Mouse (Mus musculus) adrenal gland, postnatal 36 days (tissue): ENCODE measurements around the gene Plcd1. TPM values are rescaled to one million over a fixed set of nuclear protein-coding genes. Genes with fewer than 3 reads are reported as not detected.

Experiments used
- DNase-seq, 2 experiments: peaks; one replicate each; pipeline ENCODE4 v3.0.0; 2021; ENCODE audit warnings: mixed read lengths in 1 of 2
- total RNA-seq, 2 experiments: library from RNA; stranded (reverse); gene quantifications; 2 replicates each; pipeline ENCODE4 v1.2.3; 2021

The Plcd1 gene
- total RNA-seq, 2 experiments from 2014 or later: 8.0 to 9.6 TPM

DNA sequence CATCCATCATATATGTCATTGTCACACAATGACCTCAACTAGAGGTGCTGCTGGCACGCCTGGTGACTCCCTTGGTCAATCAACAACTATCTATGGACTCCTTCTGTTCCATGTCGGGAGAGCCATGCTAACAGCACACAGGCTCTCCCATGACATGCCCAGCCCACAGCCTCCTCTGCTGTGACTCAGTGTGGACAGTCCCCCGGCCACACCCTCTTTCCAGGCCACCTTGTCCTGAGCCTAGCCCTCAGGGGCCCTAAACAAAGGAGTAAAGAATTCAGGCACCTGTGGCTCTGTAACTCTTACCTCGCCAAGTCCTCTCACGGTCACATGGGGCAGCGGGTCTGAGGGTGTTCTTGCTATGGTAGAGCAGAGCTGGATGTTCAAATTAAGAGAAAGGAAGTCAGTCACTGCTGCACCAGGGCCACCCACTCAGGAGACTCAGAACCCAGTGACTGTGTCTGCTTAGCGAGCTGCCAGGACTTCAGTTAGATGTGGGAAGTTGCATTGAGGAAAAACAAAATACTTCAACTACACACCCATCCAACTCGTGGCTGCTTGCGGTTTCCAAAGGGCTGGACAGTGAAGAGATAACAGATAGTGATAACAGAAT is 39.2 kb downstream of the Plcd1 start:
- DNase-seq: no peak

DNA sequence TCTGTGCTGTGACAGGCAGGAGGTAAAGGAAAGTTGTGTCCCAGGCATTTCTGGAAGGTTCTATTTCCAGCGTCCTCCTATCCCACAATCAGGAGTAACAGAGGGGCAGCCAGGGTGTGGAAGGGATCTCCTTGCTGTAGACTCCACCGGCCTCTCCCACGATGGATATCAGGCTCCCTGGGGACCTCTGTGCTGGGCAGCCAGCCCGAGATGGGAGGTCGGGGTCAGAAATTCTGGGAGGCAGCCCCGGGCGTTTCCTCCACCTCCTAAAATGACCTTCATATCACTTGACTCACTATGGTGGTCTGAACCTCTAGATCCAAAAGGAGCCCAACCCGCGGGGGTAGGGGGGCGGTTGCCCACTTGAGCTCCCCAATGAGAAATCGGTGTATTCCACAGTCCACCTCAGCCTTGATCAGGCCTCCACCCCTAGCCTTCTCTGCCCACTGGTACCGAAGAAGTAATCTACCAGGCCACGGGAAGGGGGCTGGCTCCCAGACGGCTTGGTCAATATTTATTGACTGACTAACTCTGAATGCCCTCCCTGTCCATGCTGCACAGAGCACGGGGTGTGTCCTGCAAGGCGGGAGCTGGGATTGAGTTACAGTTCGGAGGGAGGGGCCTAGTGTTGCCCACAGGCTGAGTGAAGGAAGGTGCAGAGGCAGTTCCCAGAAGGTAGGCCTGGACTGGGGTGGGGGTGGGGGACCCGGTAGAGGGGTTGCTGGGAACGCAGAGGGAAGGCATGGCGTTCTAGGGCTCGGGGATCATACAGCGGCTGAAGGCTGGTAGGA is 41.0 kb downstream of the Plcd1 start, which contains the start of gene Vill:
Gene Vill (plus strand): TSS at position 625 of the 791 bp plus-strand sequence.
- peak; percentile 53 to 54 for DNase-seq

DNA sequence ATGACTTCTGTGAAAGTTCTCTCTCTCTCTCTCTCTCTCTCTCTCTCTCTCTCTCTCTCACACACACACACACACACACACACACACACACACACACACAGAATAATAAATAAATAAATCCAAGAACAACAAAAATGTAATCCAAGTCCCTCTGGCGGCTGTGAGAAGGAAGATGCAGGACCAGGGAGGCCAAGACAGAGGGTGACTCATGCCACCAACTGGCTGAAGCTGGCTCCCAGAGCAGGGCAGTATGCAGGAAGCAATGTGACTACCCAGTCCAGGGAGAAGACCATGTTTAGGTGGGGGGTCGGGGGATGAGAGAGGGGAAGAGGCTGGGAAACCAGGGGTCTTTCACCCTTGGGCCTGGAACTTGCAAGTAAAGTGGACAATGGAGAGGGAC is 42.1 kb downstream of the Plcd1 start:
- peak; percentile 44 to 49 for DNase-seq

DNA sequence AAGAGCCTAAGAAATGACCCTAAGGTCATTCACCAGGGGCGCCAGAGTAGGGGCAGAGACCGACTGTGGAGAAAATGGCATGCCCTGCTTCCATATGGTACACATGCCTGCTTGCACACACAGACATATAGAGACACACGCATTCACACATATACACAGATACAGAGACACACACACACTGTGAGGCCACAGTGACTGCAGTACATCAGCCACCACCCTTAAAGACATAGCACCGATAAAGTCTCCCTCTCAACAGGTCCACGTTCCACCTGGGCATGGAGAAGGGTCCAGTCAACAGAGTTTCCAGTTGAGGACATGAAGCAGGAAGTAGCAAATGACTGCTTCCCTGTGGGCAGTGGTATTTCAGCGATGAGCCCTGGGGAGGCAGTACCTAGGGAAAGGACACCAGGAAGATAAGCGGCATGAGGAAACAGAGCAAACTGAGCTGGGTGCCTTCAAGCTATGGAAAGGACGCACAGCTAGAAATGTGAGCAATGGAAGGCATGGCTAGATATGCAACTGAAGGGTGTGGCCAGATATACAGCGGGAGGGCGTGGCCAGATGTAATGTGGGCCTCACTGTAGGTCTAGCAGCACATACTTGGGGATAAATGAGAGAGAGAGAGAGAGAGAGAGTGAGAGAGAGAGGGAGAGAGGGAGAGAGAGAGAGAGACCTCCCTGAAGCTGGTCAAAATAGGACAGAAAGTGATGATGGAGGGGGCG is 45.0 kb downstream of the Plcd1 start:
- DNase-seq: no peak

DNA sequence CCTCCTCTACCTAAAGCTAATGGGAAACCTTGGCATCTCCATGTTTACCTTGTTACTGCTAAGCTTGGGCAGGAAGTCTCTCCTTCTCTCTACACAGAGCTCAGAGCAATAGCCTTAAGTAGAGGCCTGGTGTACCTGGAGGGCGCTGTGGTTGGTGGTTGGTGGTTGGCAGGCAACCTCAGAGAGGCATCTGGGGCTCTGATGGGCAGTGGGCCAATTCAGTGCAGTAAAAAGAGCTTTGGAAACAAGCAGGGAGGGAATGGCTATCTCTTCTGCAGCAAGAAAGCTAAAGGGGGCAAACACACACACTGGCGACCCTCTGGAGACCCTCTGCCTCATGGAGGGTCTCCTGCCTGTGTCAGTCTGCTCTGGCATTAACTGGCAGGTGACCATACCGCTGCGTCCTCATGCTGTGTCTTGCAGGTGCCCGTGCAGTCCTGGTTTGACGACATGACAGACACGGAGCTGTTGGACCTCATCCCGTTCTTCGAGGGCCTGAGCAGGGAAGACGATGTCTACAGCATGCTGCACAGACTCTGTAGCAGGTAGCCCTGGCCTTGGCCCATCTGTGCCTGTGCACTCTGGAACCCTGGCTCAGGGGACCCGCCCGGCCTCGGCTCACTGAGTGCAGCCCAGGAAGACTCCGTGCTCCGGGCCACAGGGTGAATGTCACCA is 53.1 kb downstream of the Plcd1 start:
- DNase-seq: no peak

DNA sequence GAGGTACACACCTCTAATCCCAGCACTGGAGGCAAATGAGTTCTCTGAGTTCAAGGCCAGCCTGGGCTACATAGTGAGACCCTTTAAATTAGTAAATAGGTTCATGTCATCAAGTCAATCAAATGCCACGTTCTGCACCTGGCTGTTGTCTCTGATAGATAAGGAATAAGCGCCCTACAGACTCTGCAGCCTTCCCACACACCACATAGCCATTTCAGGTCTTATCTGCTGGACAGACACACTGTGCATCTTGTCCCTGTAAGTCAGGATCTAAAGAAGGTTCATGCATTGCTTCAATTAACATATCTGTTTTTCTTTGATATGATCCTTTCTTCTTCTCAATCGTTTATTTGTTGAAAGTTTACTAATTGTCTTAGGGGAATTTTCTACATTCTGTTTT is 54.7 kb downstream of the Plcd1 start:
- DNase-seq: no peak

DNA sequence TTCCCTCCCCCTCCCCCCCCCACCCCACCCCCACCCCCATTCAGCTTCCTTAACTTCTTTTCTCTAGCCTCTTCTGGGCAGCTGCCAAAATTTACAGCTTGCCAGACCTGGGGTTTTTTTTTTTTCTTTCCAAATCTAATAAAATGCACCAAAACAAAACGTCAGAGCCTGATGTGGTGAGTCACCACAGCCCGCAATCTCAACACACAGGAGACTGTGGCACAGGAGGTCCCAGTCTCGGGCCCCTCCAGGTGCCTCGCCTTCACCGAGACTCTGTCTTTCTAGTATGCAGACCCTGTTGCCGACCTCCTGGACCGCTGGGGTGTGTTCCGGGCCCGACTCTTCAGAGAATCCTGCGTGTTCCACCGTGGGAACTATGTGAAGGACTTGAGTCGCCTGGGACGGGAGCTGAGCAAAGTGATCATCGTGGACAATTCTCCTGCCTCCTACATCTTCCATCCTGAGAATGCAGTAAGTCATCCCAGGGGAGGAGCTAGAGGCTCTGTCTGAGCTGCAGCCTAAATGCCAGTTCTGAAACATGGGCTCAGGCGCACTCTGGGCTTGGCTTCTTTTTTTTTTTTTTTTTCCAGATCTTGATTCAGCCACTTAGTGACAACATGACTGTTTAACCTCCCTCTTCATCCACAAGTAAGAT is 56.1 kb downstream of the Plcd1 start:
- peak; percentile 12 to 32 for DNase-seq

DNA sequence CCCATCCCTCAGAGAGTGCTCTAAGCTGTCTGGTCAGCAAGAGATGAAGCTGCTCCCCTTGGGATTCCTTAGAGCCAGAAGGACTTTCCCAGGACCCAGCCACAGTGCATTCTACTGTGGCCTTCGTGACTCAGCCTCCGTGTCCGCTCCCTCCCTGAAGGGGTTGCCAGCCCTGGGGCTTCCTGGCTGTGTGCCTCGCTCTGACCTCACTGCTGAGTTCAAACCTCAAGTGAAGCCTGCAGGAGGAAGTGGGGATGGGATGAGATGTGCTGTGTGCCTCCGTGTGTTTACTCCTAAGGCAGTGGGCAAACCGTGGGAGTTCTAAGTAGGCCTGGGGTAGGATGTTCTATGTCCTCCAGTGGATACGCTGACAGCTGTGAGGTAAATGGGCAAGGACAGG is 57.5 kb downstream of the Plcd1 start:
- DNase-seq: peak; percentile 88 to 93

DNA sequence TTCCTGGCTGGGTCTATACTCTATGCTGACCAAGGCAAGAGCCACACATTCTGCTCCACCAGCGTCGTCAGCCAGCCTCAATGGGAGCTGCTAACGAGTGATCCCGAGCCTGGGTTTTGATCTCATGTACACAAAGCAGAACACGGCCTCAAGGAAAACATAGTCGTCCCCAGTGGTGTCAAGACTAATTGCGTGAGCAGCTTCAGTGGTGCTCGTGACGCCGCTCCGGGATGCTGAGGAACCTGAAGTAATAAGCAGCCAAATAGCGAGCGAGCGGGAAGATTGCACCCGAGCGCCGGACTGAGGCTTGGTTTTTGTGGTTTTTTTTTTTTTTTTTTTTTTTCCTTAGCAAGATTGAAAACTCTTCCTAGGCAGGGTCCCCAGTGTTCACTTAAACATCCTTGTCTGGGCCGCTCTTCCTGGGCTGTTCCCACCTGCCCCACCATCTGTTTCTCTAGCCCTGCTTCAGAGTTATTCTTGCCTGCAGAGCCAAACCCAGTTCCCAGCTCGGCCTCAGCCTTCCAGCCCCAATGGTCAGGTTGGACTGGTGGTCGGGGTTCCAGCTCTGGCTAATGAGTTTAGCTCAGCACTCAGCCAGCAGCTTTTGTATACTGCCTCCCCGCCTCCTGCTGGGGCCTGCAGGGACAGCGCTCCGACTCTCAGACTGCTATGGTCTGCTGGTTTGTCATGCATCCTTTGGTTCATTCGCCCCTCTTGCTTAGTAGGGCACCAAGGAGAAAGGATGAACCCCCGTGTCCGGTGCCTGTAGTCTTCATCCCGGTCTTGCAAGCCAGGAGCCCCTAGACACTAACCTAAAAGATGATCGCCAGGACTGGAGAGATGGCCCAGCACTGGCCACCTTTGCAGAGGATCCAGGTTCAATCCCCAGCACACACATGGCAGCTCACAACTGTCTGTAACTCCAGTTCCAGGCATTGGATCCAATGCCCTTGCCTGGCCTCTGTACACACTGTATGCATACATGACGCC is 58.3 kb downstream of the Plcd1 start:
- no peak for DNase-seq

DNA sequence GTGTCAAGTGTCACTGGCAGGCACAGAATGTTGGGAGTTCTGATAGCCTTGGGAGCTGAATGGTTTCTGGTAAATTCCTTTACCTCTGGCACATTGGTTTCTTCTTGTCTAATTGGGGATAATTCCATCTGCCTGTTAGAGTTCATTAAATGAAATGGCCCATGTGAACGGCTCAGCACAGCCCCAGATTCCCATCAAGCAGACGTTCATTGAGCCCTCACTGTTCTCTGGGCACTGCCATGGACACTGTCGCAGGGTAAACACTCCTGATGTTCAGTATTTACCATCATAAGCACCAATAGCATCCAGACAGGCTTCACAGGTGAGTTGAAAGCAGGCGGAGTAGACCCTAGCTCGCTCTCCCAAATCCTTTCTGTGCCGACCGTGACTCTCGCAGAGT is 59.2 kb downstream of the Plcd1 start:
- no peak for DNase-seq

DNA sequence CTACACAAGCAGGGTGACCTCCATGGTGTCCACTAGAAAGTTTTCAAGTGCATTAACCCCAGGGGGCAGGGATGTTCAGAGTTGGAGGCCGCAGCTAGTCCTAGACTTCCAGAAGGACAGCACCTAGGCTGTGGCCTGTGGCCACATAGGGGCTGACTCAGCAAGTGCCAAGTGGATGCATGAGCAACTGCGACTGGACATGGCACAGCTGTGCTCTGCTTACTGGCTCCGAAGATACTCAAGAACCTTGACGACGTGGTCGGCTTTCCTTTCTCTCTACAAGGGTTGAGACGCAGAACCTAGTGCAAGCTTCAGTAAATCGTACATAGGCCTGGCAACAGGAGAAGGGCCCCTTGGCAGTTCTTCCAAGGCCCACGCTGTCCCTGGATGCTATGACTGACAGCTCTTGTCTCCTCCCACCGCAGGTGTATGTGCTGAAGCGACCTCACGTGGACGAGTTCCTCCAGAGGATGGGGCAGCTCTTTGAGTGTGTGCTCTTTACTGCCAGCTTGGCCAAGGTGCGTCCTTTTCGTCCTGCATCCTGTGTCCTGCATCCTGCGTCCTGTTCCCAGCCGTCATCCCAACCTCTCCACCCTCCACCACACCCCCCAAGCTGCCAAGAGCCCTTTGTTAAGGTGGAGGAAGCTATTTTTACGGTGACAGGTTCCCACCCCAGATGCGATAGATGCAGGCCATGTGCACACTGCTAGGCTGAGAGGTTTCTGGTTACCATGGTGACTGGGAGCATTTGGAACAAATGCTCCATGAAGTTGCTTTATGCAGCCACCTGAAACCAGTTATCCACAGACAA is 60.0 kb downstream of the Plcd1 start:
- peak in 1 of 2 experiments; percentile 17 for DNase-seq

DNA sequence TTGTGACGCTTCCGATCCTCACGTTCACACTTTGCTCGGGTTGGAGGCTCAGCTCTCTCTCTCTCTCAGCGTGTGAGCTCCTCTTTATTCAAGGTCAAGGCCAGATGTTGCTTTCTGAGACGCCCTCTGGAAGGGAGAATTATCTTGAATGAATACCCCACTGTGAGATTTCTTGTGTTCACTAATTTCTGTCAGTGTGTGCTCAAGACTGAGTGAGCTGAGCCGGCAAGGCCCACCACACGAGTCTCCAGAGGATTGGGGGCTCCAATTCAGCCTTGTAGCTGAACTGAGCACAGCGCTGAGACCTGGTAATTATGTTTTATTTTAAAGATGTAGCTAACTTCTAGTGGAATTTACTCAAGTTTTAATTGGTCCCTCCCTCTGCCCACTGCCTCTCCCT is 60.8 kb downstream of the Plcd1 start:
- no peak for DNase-seq

DNA sequence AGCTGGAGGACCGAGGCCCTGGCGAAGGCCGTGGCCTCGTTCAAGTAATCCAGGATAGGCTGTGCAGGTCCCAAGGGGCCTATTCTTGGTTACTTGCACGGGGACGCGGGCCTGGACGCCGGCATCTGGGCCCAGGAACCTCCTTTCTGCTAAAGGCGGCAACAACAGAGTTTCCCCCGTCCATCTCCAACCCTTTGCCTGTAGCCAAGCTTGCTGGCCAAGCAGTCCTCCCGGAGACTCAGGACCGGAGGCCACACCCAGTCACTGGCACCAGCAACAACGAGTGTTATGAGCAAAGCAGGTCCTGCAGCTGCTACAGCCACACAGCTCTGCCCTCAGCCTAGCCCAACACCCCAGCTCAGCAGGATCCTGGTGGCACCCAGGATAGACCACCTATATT is 61.5 kb downstream of the Plcd1 start:
- peak; percentile 36 to 69 for DNase-seq

DNA sequence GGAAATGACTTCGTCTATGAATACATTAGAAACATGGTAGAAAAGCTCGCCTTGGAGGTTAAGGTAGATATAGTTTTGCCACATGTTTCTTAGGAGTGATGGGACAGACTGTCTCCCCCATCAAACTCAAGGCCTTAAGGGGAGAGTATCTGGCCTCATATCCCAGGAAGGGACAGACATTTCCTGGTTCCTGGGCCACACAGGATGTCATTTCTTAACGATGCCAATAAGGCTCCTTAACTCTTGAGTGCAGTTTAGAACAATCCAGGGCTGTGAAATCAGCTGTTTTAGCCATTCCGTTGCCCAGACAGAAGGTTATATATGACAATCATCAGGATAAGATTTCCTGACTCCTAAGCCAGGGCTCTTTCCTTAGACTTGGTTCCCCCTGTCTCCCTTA is 62.3 kb downstream of the Plcd1 start:
- no peak for DNase-seq

DNA sequence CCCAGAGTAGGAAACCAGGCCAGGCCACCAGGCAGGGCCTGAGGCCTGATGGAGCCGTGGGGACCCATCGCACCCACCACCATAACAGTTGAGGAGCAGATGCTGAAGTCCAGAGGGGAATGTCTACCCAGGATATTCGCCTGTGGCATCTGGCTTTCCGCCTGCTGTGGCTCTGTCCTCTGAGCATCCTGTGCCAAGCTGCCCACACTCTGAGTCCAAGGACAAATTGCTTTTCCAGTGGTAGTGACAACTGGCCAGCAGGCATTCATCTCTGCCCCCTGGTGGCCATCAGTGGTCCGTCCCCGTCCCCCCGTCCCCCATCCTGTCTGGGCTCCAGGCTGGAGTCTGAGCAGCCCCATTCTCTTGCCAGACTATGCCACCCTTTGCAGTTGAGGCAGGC is 63.7 kb downstream of the Plcd1 start:
- DNase-seq: peak; percentile 84 to 91

DNA sequence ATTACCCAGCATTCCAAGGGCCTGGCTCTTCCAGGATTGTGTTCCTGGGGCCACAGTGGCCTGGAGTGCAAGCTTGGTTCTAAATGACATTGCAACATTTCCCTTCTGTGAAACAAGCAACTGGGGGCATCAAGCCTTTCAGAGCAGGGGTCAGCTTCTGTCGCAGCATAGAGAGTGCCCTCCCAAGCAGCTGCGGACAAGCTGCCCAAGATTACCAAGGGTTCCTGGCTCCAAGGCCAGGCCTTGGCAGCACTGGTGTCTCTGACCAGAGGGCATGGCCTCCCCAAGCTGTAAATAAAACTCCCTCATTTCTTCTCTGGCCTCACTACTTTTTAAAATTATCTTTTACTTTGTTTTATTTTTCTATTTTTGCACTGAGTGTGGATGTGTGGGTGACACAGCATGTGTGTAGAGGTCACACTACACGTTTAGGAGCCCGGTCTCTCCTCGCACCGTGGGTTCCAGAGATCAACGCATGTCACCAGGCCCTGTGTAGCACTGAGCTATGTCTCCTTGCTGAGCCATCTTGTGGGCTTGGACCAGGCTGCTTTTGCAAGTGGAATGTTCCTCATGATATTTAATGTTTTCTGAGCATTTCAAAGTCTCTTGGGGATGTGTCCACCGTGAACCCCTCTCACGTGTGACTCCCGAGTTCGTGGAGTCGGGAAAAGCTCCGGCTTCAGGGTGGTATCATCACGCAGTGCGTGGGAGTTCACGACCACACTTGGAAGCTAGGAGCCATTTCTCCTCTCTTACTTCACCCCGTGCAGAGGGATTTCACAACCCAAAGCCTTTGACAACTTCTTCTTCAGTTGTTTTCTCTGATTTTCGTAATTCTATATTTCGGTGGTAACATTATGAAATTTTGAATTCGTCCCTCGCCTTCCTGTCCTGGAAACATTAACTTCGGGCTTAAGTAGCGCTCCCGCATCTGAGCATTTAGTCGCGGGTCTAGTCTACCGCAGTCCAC is 64.8 kb downstream of the Plcd1 start:
- DNase-seq: peak; percentile 19 to 53

DNA sequence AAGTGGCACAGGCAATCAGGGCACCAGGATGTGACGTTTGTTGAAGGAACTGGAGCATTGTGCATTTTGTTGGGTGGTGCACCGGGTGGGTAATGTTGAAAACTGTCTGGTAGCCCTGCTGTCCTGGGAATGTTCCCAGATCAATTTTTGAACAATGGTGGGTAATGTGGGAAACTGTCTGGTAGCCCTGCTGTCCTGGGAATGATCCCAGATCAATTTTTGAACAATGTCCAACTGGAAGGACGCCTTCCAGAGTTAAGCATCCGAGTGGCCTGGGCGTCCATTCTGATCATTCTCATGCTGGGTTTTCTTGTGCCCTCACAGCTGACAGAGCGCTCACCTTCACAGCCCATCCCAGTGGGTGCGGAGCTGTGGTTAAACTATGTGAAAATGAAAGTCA is 66.0 kb downstream of the Plcd1 start:
- no peak for DNase-seq

DNA sequence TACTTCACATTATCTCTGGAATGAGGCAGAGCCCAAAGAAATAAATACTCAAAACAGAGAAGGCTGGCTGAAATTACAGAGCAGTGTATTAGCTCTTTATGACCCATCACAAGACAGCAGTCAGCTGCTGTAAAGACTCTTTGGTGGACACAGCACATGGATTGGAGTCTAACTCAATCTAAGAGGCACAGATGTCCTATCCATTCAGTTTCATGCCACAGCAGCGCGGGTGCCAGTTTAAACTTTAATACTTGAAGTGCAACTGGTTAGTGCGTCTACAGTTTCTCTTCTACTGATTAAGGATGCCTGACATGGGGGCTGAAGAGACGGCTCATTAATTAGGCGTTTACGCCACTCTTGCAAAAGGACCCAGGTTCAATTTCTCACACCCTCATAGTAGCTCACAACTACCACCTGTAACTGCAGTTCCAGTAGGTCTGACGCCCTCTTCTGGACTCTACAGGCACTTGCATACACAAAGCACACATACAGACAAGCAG is 67.4 kb downstream of the Plcd1 start:
- no peak for DNase-seq
